Mouse (Mus musculus): Measurements from ENCODE around the gene C2cd4a.

C2cd4a gene

GRCm38 (mm10) chr9:67834535-67834934, 2.4 kb upstream of the C2cd4a start:
- DNase-seq (ENCODE audit: low spot score in 2 of 2), result no peak

DNA sequence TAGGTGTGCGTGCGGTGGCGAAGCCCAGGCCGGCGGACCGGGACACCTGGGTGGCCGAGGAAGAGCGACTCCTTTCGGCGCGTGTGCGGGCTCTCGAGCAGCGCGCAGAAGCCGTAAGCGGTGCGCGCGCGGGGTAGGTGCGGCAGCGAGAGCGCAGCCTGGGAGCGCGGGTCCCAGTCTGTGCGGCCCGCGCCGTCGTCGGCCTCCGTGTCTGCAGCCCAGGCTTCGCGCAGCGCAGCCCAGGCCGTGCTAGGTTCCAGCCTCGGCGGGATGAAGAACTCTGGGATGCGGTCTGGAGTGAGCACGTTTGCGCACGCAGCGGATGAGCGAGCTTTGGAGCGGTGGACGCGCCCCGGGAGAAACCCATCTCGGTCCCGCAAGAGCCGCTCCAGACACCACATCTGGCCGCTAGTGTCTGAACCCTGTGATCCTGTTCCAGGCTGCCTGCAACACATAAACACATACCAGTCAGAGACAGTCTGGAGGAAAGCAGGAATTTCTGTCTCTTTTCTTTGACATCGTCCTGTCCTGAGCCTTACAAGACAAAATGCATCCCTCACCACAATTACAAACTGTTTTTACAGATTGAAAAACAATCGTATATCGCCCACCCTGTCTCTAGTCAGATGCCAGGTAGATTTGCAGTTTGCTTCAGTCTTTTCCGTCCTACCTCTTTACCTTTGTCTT, 628 bp downstream of the C2cd4a start:
- DNase-seq (ENCODE audit: low spot score in 2 of 2), result no peak

DNA sequence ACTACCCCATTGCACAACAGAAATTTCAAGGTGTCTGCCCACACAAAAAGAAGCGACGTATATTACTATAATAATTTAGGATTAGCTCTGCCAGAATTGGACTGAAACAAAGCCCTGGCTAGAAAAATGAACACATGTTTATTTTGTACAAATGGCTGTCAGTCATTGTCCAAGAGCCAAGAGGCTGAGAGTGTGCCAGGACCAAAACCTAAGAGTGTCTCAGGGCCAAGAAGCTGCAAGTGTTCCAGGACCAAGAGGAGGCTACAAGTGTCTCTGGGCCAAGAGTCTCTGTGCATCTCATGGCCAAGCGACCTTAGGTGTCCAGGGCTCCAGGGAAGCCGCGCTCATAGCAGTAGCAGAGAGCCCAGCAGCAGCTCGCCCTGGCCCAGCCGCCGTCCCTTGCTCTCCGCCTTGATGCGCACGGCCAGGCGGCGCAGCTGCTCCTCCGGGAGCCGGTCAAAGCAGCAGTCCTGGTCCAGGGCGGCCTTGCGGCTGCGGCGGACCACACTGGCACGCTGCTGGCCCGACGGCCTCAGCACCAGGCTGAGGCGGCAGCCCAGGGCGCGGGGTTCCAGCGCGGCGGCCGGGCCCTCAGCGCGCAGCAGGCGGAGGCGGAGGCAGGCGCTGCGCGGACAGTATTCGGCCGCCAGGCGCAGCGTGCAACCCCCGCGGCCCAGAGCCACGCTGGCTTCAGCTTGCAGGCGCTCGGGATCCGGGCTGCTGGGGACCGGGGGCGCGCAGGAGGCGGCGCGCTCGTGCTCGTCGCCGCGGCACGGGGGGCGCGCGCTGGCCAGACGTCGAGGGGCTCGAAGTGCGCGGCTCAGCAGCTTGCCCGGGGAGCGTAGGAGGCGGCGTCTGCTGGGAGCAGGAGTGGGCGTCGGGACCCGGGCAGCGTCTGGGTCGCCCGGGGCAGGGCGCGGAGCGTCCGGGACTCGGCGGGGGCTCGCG, 1.4 kb downstream of the C2cd4a start:
- DNase-seq (ENCODE audit: low spot score in 2 of 2), result no peak

DNA sequence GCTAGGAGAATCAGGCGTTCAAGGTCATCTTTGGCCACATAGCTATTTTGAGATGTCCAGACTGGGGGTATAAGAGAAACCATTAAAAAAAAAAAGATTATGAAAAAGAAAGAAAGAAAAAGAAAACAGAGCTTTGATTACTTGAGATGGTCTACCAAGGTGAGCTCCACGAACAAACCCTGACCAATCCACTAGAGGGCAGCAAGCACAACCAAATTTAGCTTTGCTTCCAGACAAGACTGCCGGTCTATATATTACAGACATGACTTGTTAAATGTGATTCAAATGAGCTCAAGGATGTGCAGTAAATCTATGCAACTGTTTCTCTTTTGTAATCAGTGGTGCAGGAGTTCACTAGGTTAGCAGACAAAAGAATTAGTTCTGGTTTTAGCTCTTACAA, 3.9 kb downstream of the C2cd4a start:
- DNase-seq (ENCODE audit: low spot score in 2 of 2), result peak; percentile 20 to 23

DNA sequence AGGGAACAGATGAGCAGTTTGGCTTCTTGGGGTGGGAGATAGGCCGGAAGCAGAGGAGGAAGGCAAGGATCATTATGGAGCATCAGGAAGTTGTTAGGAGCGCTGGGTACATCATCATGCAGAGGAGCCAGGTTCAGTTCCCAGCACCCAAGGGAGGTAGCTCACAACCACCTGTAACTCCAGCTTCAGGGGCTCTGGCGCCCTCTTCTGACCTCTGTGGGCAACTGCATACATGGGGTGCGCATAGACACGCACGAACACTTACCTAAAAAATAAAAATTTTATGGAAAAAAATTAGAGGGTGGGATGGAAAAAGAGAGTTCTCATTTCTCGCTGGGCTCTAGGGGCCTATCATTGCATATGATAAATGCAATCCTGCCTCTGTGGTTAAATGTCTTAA, 6.6 kb downstream of the C2cd4a start:
- DNase-seq (ENCODE audit: low spot score in 2 of 2), result no peak

DNA sequence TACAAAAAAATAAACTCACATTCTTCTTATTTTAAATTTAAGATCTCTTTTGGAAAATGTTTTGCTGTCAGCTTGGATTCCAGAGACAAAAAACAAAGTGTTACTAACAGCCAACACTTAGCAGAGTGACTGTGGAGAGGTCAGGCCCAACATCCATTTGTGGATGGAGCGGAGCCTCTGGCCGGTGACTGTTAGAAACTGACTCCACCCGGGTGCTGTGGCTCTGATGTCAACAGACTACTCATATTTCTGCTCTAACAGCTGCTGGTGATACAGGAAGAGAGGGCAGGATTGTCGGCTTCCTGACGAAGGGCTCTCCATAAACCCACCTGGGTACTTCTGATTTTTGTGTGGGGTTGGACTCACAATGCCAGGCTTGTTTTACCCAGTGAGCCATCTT, 9.0 kb downstream of the C2cd4a start:
- DNase-seq (ENCODE audit: low spot score in 2 of 2), result no peak

DNA sequence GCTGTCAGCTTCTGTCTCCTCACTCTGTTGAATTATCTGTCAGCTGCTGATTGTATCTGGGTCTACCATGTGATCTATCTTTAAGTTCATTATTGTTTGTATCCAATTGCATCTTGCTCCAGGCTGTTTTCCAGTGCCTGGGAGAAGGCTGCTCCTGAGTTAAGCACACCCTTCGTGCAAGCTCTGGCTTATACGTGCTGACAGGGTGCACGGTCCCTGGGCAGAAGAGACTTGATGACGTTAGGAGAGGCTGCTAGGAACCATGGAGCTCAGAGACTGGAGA, 13.5 kb downstream of the C2cd4a start:
- DNase-seq (ENCODE audit: low spot score in 2 of 2), result no peak

- DNase-seq (ENCODE audit: low spot score in 2 of 2), result no peak
These were observed 14.0 kb downstream of the C2cd4a start for GRCm38 (mm10) chr9:67817898-67818667.

DNA sequence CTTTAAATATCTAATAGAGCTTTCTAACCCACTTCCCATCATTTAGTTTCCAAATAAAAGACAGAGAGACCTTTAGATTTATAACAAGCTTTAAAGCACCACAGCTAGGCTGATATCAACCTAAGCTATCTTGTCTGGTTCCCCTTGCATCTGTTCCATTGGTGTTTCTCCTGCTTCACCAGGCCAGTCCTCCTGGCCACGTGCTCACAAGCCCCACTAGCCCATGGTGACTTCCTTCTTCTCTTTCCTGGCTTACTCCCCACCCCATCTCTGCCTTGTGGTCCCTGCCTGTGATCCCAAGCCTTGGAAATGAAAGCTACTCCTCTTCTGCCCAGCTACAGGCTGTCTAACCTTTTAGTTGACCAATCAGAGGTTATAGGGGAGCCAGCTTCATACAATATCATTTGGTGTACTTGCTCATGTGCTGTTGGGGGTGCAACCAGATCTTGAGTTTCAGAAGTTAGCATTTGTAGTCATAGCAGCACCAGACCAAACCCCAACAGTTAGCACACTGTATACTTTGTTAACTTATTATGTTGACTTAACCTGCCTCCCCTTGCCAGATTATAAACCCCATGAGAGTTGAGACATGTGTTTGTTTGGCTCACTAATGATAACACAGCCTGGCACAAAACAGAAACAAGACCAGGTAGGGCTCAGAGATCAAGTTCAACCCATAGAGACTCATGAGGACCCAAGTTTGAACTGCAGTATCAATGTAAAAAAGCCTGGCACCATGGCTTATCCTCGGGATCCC, 15.8 kb downstream of the C2cd4a start:
- DNase-seq (ENCODE audit: low spot score in 2 of 2), result no peak

GRCm38 (mm10) chr9:67813665-67814337, 18.3 kb downstream of the C2cd4a start:
- DNase-seq (ENCODE audit: low spot score in 2 of 2), result no peak

- no peak for DNase-seq (ENCODE audit: low spot score in 2 of 2)
These were observed 19.0 kb downstream of the C2cd4a start for GRCm38 (mm10) chr9:67813171-67813570.

GRCm38 (mm10) chr9:67811116-67811515, 21.0 kb downstream of the C2cd4a start:
- no peak for DNase-seq (ENCODE audit: low spot score in 2 of 2)

GRCm38 (mm10) chr9:67810527-67810926, 21.6 kb downstream of the C2cd4a start:
- no peak for DNase-seq (ENCODE audit: low spot score in 2 of 2)

GRCm38 (mm10) chr9:67807000-67807399, 25.1 kb downstream of the C2cd4a start:
- DNase-seq (ENCODE audit: low spot score in 2 of 2), result no peak

DNA sequence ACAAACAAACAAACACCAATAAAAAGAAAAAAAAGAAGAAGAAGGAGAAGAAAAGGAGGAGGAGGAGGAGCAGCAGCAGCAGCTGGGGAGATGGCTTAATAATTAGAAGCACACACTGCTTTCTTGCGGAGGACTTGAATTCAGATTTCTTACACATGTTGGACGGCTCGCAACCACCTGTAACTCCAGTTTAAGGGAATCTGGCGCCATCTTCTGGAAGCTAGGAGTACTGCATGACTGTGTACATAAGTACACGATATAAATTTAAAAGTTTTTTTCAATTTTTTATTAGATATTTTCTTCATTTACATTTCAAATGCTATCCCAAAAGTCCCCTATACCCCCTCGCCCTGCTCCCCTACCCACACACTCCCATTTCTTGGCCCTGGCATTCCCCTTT, 29.9 kb downstream of the C2cd4a start:
- peak in 1 of 2 experiments; percentile 4 for DNase-seq (ENCODE audit: low spot score in 2 of 2)

DNA sequence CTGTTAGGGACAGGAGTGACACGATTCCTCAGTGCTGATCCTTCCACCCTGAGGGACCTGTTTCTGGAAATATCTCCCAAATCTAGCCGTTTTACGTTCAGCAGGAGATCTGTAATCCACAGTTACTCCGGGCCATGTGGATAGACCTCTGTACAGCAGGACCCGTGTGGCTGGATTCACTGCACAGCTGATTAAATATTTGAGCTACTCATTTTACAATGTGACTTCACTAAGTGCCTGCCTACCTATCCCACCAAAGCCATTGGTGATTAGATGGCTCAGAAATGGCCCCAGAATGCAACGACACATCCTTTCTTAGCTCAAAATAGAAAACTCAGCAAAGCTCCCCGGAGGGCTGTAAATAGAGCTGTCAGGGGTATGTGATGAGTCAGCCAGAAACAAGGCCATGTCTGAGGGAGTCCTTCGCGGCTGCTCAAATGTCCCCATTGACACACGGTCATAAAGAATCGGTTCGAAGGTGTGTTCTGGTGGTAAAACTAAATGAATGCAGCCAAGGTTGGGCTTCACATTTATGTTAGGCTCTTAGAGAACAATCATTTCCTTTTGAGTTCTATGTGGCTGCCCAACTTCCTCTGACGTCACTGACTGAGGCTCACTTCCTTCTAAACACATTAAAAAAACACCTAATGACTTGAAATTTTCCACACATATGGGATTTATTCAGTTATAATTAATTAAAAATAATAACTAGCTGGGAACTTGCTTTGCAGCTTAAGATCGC, 32.9 kb downstream of the C2cd4a start:
- no peak for DNase-seq (ENCODE audit: low spot score in 2 of 2)

- no peak for DNase-seq (ENCODE audit: low spot score in 2 of 2)
These were observed 36.9 kb downstream of the C2cd4a start for GRCm38 (mm10) chr9:67795205-67795675.

DNA sequence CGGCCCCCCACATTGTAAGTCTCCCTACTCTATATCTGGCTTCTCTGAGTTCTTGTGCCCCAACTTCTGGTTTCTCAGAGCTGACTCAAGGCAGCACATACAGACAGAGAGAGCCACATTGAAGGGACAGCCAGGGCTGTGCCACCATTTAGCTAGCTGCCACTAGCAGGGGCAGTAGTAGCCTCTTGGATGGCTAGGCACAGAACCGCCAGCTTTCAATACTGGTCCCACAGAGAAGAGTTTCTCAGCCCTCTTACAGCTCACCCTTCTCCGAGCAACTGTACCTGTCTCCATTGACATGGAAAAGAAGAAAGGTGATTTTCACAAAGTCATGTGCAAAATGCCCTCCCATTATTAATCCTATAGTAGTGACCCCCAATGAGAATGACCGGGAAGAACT, 37.5 kb downstream of the C2cd4a start:
- DNase-seq (ENCODE audit: low spot score in 2 of 2), result no peak

DNA sequence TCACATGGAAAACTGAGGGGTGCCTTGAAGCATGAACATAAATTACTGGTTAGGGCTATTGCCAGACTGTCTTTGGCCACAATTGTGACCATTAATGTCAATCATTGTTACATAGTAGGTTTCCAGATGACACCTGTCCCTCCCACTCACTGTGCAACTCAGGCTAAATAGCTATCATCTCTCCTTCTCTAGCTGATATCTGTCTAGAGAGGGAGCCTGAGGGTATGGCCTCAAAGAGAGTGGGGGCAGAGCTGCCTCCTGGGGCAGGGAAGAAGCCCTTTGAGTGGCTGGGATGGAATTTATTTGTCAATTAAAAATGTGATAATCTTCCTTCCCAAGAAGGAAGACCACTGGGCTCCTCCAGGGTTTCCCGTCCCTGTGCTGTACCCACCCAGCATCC, 37.9 kb downstream of the C2cd4a start:
- DNase-seq (ENCODE audit: low spot score in 2 of 2), result no peak

GRCm38 (mm10) chr9:67793501-67793900, 38.6 kb downstream of the C2cd4a start:
- DNase-seq (ENCODE audit: low spot score in 2 of 2), result no peak
